Mouse (Mus musculus): ENCODE results near the gene Arpc5l. TPM values are rescaled to one million over a fixed set of nuclear protein-coding genes. Genes with fewer than 3 reads are reported as not detected.

Gene Arpc5l
- polyA plus RNA-seq, 1 experiment from 2014 or later: 136 TPM

DNA sequence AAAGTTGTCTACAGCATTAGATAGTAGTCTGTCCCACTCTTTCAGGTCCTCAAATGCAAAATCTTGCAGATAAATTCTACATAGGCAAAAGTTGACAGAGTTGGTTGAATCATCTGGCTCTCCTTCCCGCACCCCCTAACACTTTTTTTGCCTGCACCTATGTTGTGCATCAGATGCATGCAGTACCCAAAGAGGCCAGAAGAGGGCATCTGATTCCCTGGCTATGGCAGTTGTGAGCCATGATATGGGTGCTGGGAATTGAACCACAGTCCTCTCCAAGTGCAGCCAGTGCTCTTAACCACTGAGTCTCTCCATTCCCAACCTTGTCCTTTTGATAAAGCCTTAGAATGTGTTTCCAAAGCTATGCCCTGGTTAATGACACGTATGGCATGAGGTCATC is 21.7 kb upstream of the Arpc5l start:
- Histone ChIP-seq H3K4me2 (no peak overlapping the region), H3K27ac (no peak overlapping the region), H3K9me3 (no peaks in the 10 kb centered on the region), H3K36me3 (replicated peaks) (no peaks in the 10 kb centered on the region), H3K27me3 (replicated peaks) (no peaks in the 10 kb centered on the region), H3K4me3 (no peak overlapping the region), H3K4me1 (no peaks in the 10 kb centered on the region), H3K9ac (no peak overlapping the region)
- WGBS: 100% methylated on average over 2 of the region's 2 CpGs
- no peak for ATAC-seq (replicated peaks)

DNA sequence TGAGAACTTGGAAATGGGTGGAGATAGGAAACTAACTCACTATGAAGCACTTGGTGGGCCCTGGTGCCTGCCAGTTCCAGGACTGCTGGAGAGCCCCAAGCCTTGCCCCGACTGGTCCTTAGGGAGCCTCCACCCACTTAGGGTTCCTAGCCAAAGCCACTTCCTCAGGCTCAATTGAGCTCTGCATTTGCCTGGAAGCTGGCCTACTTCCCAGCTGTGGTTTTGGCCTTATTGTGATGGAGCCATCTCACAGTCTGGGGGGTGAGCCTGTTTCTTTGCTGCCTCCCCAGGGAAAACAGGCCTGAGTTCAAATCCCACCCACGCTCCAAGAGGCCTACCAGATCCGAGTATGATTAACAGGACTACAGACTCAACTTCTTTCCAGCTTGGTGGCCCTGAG is 18.6 kb upstream of the Arpc5l start:
- Histone ChIP-seq H3K4me2 (no peak overlapping the region), H3K4me1 (no peaks in the 10 kb centered on the region), H3K9me3 (no peaks in the 10 kb centered on the region), H3K27ac (no peak overlapping the region), H3K36me3 (replicated peaks) (no peaks in the 10 kb centered on the region), H3K27me3 (replicated peaks) (no peaks in the 10 kb centered on the region), H3K9ac (no peak overlapping the region), H3K4me3 (no peak overlapping the region)
- WGBS: 83% methylated on average over 3 of the region's 3 CpGs
- no peak for ATAC-seq (replicated peaks)

GRCm38 (mm10) chr2:38987371-38987770 is 17.8 kb upstream of the Arpc5l start:
- Histone ChIP-seq H3K36me3 (replicated peaks) (no peaks in the 10 kb centered on the region), H3K4me2 (no peak overlapping the region), H3K9me3 (no peaks in the 10 kb centered on the region), H3K27ac (no peak overlapping the region), H3K4me3 (no peak overlapping the region), H3K9ac (no peak overlapping the region), H3K4me1 (no peaks in the 10 kb centered on the region), H3K27me3 (replicated peaks) (no peaks in the 10 kb centered on the region)
- WGBS: 62% methylated on average over 1 of the region's 1 CpGs
- ATAC-seq (replicated peaks): no peak

DNA sequence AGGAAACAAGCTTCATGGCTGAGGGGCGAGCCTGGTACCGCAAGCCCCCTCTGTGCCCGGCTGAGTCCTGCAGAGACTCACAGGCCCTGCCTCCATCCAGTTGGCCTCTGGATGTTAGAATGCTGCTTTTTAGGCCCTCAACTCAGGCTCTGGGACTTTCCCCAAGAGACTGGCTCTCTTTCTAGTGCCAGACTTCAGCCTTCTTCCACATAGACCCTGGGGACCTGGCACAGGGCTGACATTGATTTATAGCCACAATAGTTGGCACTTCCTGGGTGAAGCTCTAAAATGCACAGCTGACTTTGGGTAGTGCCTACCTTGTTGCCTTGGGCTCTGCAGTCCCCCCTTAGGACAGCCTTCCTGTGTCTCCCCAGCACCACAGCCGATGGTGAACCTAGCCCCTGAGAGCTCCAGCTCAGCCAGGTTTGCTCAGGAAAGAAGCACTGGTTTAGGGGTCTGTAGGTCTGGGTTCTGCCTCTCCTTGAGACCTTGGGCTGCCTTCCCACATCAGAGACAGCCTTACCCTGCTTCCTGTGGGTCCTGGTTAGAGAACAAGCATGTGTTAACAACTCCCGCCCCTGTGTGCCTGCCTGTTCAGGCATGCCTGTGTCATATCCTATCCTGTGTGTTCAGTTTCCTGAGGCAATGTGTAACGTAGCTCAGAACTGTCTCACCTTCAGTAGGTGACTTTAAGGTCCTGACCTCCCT is 17.2 kb upstream of the Arpc5l start:
- H3K36me3 ChIP-seq (replicated peaks): no peaks in the 10 kb centered on the region
- H3K27ac ChIP-seq: no peak overlapping the region
- no peaks in the 10 kb centered on the region for H3K4me1 ChIP-seq
- no peak for ATAC-seq (replicated peaks)
- no peak overlapping the region for H3K9ac ChIP-seq
- no peak overlapping the region for H3K4me3 ChIP-seq
- no peaks in the 10 kb centered on the region for H3K27me3 ChIP-seq (replicated peaks)
- 86% methylated on average over 6 of the region's 6 CpGs for WGBS
- H3K9me3 ChIP-seq: no peaks in the 10 kb centered on the region
- no peak overlapping the region for H3K4me2 ChIP-seq

DNA sequence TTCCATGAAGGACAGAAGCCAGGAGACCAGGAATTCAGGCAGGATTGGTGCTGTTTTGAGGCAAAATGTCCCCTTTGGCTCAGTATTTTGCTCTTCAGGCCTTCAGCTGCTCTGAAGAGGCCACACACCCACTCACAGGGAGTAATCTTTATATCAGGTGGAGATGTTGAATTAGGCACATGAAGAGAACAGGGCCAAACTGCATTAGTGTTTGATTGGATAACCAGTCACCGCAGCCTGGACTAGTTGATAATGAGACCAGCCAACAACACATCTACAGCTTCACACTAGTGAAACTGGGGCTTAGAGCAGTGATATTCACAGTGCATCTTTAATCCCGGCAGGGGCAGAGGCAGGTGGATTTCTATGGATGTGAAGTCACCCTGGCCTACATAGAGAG is 16.2 kb upstream of the Arpc5l start:
- Histone ChIP-seq H3K27me3 (replicated peaks) (no peaks in the 10 kb centered on the region), H3K9me3 (no peaks in the 10 kb centered on the region), H3K27ac (no peak overlapping the region), H3K4me2 (no peak overlapping the region), H3K4me1 (no peaks in the 10 kb centered on the region), H3K36me3 (replicated peaks) (no peaks in the 10 kb centered on the region), H3K4me3 (no peak overlapping the region), H3K9ac (no peak overlapping the region)
- no peak for ATAC-seq (replicated peaks)
- 85% methylated on average over 2 of the region's 2 CpGs for WGBS

DNA sequence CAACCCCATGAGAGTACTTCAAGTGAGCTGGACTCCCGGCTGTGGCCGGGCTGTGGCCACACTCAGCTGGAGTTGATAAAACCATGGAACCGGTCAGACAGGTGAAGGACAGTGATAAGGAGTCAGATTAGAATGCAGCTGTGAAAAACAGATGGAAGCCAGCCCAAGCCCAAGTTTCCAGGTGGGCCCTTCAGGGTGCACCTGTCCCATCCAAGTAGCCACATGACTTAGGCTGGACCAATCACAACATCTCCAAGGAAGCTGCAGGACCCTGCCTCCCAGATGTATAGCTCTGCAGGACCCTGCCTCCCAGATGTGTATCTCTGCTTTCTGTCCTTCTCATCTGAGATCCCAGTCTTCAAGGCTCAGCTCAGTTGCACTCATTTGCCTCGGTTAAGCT is 13.1 kb upstream of the Arpc5l start:
- no peaks in the 10 kb centered on the region for H3K9me3 ChIP-seq
- no peaks in the 10 kb centered on the region for H3K27me3 ChIP-seq (replicated peaks)
- 78% methylated on average over 4 of the region's 4 CpGs for WGBS
- H3K4me1 ChIP-seq: no peaks in the 10 kb centered on the region
- H3K4me3 ChIP-seq: no peak overlapping the region
- no peaks in the 10 kb centered on the region for H3K36me3 ChIP-seq (replicated peaks)
- no peak overlapping the region for H3K4me2 ChIP-seq
- H3K9ac ChIP-seq: no peak overlapping the region
- H3K27ac ChIP-seq: no peak overlapping the region
- ATAC-seq (replicated peaks): no peak

DNA sequence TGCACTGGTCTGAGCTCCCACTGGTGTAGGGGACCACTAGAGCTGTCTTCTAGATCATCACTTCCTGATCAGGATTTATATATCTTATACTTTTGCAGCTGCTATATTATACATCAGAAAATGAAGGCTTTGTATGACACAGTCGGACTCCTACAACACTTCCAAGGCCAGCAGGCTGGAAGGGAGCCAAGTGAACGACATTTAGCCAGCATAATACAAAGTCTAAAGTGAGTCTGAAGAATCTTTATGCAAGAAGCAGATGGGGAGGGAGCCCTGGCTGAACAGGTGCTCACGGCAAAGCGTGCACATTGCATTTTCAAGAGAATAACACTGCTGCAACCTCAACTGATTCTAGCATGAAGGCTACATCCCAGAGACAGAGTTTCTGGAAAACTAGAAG is 12.7 kb upstream of the Arpc5l start:
- Histone ChIP-seq H3K9ac (no peak overlapping the region), H3K4me3 (no peak overlapping the region), H3K9me3 (no peaks in the 10 kb centered on the region), H3K27me3 (replicated peaks) (0 out of 2 replicates have a peak, but pooled peaks cover 3% of the 10 kb centered on the region), H3K36me3 (replicated peaks) (no peaks in the 10 kb centered on the region), H3K27ac (no peak overlapping the region), H3K4me1 (0 out of 2 replicates have a peak, but pooled peaks cover under 1% of the 10 kb centered on the region), H3K4me2 (no peak overlapping the region)
- no peak for ATAC-seq (replicated peaks)
- WGBS: 46% methylated on average over 4 of the region's 4 CpGs

- WGBS: 15% methylated on average over 33 of the region's 33 CpGs
- Histone ChIP-seq H3K9ac (no peak within 1 kb of the TSS; the same call in 1 of the 2 replicates), H3K9me3 (no peaks in the 10 kb centered on the region), H3K4me3 (peak within 1 kb of the TSS; percentile 32), H3K4me1 (peaks cover 7% of the 10 kb centered on the region), H3K4me2 (peak within 1 kb of the TSS; percentile 43), H3K27ac (no peak within 1 kb of the TSS), H3K27me3 (replicated peaks) (0 out of 2 replicates have a peak, but pooled peaks cover 4% of the 10 kb centered on the region), H3K36me3 (replicated peaks) (peaks cover 26% of the 10 kb centered on the region)
- peak; percentile 92 for ATAC-seq (replicated peaks)
These were observed 7.5 kb upstream of the Arpc5l start, which contains the start of gene Wdr38 for GRCm38 (mm10) chr2:38997386-38998374. TSS of gene Wdr38 (plus strand) at chr2:38997476.

DNA sequence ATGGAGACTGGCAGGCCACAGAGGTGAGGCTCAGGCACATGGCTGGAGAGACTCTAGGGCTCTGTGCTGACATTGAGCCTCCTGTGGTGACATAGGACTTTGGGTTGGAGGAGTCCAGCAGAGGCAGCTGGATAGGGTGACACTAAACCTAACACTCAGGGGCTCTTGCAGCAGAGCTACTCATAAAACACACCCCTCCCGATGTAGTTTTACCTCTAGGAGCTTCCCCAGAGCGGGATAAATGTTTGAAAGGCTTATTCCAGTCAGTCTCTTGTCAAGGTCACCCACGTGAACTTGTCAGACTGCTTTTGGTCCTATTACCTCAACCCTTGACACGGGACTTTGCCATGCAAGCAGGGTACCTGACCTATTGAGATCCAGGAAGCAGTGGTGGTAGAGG is 5.8 kb upstream of the Arpc5l start:
- Histone ChIP-seq H3K4me2 (no peak overlapping the region), H3K9me3 (no peaks in the 10 kb centered on the region), H3K36me3 (replicated peaks) (peaks cover 29% of the 10 kb centered on the region), H3K27me3 (replicated peaks) (0 out of 2 replicates have a peak, but pooled peaks cover 4% of the 10 kb centered on the region), H3K4me1 (peaks cover 24% of the 10 kb centered on the region), H3K4me3 (no peak overlapping the region), H3K27ac (no peak overlapping the region), H3K9ac (no peak overlapping the region)
- no peak for ATAC-seq (replicated peaks)
- 61% methylated on average over 4 of the region's 4 CpGs for WGBS

DNA sequence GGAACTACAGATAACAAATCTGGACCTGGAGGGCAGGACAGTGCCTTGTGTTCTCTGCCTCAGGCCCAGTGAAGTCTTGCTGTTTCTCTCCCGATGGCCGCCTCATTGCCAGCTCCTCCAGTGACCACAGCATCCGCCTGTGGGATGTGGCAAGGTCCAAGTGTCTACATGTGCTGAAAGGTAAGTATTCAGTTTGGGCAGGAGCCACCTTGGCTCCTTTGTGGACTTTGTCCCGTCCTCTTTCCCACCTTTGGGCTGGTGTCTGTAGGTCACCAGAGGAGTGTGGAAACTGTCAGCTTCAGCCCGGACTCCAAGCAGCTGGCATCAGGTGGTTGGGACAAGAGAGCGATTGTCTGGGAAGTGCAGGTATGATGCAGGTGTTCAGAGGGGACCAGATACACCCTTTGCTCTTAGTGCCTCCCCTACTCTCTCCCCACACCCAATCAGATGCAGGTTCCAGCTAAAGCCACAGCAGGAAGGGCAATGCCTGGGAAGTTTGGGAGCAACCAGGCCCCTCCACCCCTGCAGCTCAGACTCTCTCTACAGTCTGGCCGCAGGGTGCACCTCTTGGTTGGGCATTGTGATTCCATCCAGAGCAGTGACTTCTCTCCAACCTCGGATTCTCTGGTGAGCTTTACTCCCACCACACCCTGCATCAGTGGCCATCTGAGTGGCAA is 5.1 kb upstream of the Arpc5l start:
- Histone ChIP-seq H3K27me3 (replicated peaks) (0 out of 2 replicates have a peak, but pooled peaks cover 4% of the 10 kb centered on the region), H3K4me2 (no peak overlapping the region), H3K4me1 (peaks cover 25% of the 10 kb centered on the region), H3K4me3 (no peak overlapping the region), H3K9ac (no peak overlapping the region), H3K36me3 (replicated peaks) (peaks cover 29% of the 10 kb centered on the region), H3K27ac (no peak overlapping the region), H3K9me3 (no peaks in the 10 kb centered on the region)
- no peak for ATAC-seq (replicated peaks)
- 70% methylated on average over 8 of the region's 8 CpGs for WGBS

GRCm38 (mm10) chr2:39000587-39000919 is 4.6 kb upstream of the Arpc5l start:
- no peak overlapping the region for H3K27ac ChIP-seq
- H3K27me3 ChIP-seq (replicated peaks): 0 out of 2 replicates have a peak, but pooled peaks cover 4% of the 10 kb centered on the region
- H3K4me2 ChIP-seq: no peak overlapping the region
- ATAC-seq (replicated peaks): no peak
- H3K9me3 ChIP-seq: no peaks in the 10 kb centered on the region
- H3K36me3 ChIP-seq (replicated peaks): peaks cover 29% of the 10 kb centered on the region
- WGBS: 93% methylated on average over 4 of the region's 4 CpGs
- H3K4me1 ChIP-seq: peaks cover 25% of the 10 kb centered on the region
- H3K4me3 ChIP-seq: no peak overlapping the region
- no peak overlapping the region for H3K9ac ChIP-seq

DNA sequence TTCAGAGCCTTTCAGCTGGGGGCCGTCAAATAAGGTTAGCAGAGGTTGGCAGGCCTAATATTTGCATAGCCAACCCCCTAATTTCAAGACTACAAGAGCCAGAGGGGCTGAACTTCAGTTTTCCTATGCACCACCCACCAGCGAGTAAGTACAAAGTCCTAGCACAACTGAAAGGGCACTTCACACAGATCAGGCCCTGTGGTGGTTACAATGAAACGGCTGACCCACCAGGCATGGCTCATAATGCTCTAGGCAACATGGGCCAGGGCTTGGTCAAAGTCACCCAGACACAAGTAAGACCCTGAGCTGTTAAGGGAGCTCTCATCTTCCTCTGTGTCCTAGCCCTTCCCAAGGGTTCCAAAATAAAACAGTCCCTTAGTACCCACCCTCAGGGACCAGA is 3.3 kb upstream of the Arpc5l start:
- 89% methylated on average over 3 of the region's 3 CpGs for WGBS
- no peak for ATAC-seq (replicated peaks)

More for the DNA sequence above, 3.3 kb upstream of the Arpc5l start:
- Histone ChIP-seq H3K27me3 (replicated peaks) (0 out of 2 replicates have a peak, but pooled peaks cover 4% of the 10 kb centered on the region), H3K36me3 (replicated peaks) (peaks cover 29% of the 10 kb centered on the region), H3K9ac (no peak overlapping the region), H3K4me3 (no peak overlapping the region), H3K4me2 (no peak overlapping the region), H3K27ac (no peak overlapping the region), H3K9me3 (no peaks in the 10 kb centered on the region), H3K4me1 (peaks cover 38% of the 10 kb centered on the region)

Data from midbrain, embryonic 15.5 days (tissue).